Mouse (Mus musculus): ENCODE results near the gene D630039A03Rik.

DNA sequence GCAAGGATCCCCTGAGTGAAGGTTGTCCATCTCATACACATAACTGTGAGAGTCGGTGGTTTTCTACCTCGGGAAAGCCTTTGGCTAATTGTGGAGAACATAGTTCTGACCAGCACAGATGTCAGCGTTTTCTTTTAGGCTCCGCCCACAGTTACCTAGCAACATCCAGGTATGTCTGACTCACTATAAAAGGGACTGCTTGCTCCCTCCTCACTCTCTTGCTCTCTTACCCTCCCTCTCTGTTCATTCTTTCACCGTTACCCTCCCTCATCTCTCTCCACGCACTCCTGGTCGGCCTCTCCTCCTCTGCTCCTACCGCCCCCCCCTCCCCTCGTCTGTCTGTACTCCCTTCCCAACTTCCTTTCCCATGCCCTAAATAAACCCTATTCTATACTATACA, 11.5 kb downstream of the D630039A03Rik start:
- TF ChIP-seq CTCF (IDR thresholded peaks at IDR 0.05; ENCODE audit: borderline replicate concordance, insufficient read depth, low read depth, low read length) = no peak
- TF ChIP-seq POLR2A (IDR thresholded peaks at IDR 0.05; ENCODE audit: borderline replicate concordance, insufficient read depth, low read length) = no peak
